Mouse (Mus musculus) B cell, adult 62 days (primary cell): ENCODE measurements around the gene Zc3hav1. TPM values are rescaled to one million over a fixed set of nuclear protein-coding genes. Genes with fewer than 3 reads are reported as not detected.

Experiments
- total RNA-seq: library from RNA; stranded (reverse); gene quantifications from 4 replicates; pipeline ENCODE4 v1.2.4, GENCODE M21; 2023

Gene Zc3hav1
- 183 to 196 TPM (median 186 TPM) in 4 replicates for total RNA-seq

GRCm38 (mm10) chr6:38353811-38354722 lies at the start of gene Zc3hav1:
TSS of gene Zc3hav1 (minus strand) at chr6:38354603.

GRCm38 (mm10) chr6:38381129-38381771 lies 26.8 kb upstream of the Zc3hav1 start, which contains the start of gene Ttc26:
TSS of gene Ttc26 (plus strand) at chr6:38381469.

GRCm38 (mm10) chr6:38298761-38299401 lies 55.5 kb downstream of the Zc3hav1 start, which contains the start of gene Zc3hav1l:
TSS of gene Zc3hav1l (minus strand) at chr6:38299259.

Other genes with a start within 250 kb of the Zc3hav1 start
- not detected in 4 replicates for gene Tmem213, start 245.3 kb downstream of the Zc3hav1 start, total RNA-seq
- gene Atp6v0a4, start 230.0 kb downstream of the Zc3hav1 start, total RNA-seq, result 1.8 to 3.5 TPM (median 2.3 TPM) in 4 replicates
- 0.06 to 0.21 TPM (median 0.13 TPM) in 4 replicates for gene D630045J12Rik, start 100.6 kb downstream of the Zc3hav1 start, total RNA-seq
- gene Zc3hav1l, start 55.3 kb downstream of the Zc3hav1 start, total RNA-seq, result 1.5 to 2.4 TPM (median 2.3 TPM) in 4 replicates
- gene Ttc26, start 26.9 kb upstream of the Zc3hav1 start, total RNA-seq, result 0.13 TPM in 1 of 4 replicates, not detected in the others
- 60.5 to 63.3 TPM (median 61.6 TPM) in 4 replicates for gene Ubn2, start 79.3 kb upstream of the Zc3hav1 start, total RNA-seq
- 26.0 to 33.7 TPM (median 31.3 TPM) in 4 replicates for gene Fmc1, start 178.9 kb upstream of the Zc3hav1 start, total RNA-seq
- 450 to 493 TPM (median 477 TPM) in 4 replicates for gene Luc7l2, start 196.7 kb upstream of the Zc3hav1 start, total RNA-seq